Mouse (Mus musculus) adrenal gland, postnatal 10 days (tissue): Measurements from ENCODE around the gene Cachd1. TPM values are rescaled to one million over a fixed set of nuclear protein-coding genes. Genes with fewer than 3 reads are reported as not detected.
A peak's percentile ranks its signal among the peaks of the same experiment; 100 is the strongest.

ENCODE experiments used
- DNase-seq: peaks from one replicate; pipeline ENCODE4 v3.0.0; 2021; ENCODE audit warnings: mixed read lengths
- total RNA-seq, 2 experiments: library from RNA; stranded (reverse); gene quantifications; 2 replicates each; pipeline ENCODE4 v1.2.3; 2021

Gene Cachd1
- total RNA-seq, 2 experiments from 2014 or later: 6.8 to 8.9 TPM

DNA sequence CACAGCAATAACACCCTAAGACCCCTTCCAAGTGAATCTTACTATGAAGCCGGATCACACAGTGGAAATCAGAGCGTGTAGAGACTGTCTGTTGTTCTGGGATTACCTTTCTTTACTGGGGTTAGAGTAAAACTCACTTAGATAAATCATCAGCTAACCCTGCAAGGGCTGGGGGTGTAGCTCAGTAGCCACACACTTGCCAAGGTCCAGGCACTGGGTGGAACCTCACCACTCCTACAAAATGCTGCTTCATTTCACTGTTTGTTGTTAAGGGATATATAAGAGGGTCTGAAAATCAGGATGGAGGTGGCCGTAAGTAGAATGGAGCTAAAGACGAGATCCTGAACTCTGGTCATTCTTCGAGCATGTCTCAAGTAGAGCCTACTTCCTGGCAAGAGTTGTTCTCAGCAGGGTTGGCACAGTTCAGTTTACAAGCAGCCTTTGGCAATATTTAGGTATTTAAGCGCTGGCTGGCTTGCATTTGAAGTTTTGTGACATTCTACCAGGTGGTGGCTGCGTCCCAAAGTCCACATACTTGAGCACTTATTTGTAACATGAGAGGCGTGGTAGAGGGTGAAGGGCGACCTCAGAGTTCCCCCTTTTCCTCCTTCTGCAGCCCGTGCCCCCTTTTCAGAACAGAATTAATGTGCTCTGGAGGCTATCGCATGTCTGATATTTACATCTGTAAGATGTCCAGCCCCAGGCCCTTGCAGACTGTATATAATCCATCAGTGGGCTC, 146.5 kb downstream of the Cachd1 start:
- peak; percentile 9 for DNase-seq

DNA sequence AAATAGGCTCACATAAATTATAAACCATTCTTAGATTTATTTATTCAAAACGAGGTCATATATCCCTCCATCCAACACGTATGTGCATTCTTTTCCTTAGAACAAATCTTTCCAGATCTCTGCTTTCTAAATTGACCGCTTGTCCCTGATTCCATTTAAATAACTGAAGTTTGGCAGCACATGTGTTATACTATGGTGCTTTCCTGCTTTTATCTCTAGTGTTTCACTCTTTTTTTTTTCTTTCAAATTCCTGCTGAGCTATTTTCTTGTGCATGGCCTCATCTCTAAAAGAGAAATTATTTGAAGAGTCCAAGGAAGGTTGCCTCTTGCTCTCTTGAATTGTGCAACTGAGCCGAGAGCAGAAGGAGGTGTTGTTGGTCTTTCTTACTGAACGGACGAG, 147.1 kb downstream of the Cachd1 start:
- DNase-seq: no peak

GRCm38 (mm10) chr4:100924276-100924675, 147.8 kb downstream of the Cachd1 start:
- no peak for DNase-seq

GRCm38 (mm10) chr4:100925153-100925552, 148.7 kb downstream of the Cachd1 start:
- no peak for DNase-seq

- no peak for DNase-seq
These were observed 150.1 kb downstream of the Cachd1 start for GRCm38 (mm10) chr4:100926608-100927007.

- no peak for DNase-seq
These were observed 150.6 kb downstream of the Cachd1 start for GRCm38 (mm10) chr4:100927059-100927458.

DNA sequence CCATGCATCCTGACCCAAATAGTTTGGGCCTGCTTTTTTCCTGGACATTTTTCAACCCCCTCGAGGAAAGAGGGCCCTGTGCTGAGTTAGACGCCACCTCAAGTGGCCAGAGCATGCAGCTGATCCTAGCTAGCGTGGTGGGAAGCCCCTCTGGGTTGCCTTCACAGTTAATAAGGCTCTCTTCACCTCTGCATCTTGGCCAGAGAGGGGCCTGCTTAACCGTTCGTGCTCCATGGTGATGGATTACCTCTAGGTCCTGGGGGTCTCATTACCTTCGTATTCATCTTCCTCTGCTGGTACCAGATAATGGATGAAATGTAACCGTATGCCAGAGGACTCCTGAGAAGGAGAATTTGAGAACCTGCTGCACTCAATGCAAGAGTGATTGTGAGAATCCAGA, 167.2 kb downstream of the Cachd1 start:
- DNase-seq: no peak

DNA sequence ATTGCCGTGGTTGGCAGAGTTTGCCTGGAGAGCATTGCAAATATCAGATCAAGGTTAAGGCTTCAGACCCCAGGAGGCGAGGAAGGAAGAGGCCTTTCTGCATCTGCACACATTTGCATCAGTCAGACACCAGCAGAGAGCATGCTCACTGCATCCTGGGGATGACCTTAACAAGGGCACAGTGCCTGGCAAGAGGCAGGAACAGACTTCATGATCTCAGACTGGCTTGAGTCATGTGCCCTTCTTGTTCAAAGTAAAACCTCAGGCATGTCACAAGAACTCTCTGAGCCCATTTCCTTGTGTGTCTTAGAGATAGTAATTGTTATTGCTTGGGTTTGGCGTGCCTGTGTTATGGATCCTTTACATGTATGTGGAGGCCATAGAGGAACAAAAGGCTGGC, 167.8 kb downstream of the Cachd1 start:
- DNase-seq: peak; percentile 5

GRCm38 (mm10) chr4:100945171-100945899, 168.9 kb downstream of the Cachd1 start:
- DNase-seq: no peak

- no peak for DNase-seq
These were observed 172.3 kb downstream of the Cachd1 start for GRCm38 (mm10) chr4:100948494-100949425.

DNA sequence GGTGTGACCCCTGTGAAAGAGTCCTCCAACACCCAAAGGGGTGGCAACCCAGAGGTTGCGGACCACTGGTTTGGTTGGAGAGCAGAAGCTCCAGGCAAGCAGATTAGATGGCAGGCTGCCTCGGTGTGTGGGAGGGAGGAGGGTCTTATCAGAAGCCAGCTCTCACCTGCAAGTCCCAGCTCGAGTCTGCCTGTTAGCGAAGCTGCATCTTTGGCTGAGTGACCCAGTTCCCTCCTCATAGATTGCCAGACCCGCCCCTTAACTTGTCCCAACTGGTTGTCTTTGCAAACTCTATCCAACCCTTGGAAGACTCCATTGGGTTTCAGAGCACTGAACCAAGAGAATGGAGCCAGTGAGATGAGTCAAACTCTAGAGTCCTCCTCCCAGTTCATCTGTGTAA, 173.8 kb downstream of the Cachd1 start:
- DNase-seq: no peak

DNA sequence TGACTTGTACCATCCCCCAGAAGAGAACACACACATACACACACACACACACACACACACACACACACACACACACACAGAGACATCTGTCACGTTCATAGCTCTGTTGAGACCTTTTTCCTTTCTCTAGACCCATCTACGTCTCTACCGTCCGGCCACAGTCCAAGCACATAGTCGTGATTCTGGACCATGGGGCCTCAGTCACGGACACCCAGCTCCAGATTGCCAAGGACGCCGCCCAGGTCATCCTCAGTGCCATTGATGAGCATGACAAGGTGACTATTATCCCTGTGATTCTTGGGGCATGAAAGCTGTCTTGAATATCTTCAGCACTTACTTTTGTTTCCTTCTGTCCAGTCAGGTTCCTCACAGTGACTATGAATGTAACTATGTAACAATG, 175.4 kb downstream of the Cachd1 start:
- no peak for DNase-seq

GRCm38 (mm10) chr4:100963341-100963740, 186.9 kb downstream of the Cachd1 start:
- no peak for DNase-seq

- DNase-seq: no peak
These were observed 187.3 kb downstream of the Cachd1 start for GRCm38 (mm10) chr4:100963796-100964195.

- no peak for DNase-seq
These were observed 191.4 kb downstream of the Cachd1 start for GRCm38 (mm10) chr4:100967703-100968392.

DNA sequence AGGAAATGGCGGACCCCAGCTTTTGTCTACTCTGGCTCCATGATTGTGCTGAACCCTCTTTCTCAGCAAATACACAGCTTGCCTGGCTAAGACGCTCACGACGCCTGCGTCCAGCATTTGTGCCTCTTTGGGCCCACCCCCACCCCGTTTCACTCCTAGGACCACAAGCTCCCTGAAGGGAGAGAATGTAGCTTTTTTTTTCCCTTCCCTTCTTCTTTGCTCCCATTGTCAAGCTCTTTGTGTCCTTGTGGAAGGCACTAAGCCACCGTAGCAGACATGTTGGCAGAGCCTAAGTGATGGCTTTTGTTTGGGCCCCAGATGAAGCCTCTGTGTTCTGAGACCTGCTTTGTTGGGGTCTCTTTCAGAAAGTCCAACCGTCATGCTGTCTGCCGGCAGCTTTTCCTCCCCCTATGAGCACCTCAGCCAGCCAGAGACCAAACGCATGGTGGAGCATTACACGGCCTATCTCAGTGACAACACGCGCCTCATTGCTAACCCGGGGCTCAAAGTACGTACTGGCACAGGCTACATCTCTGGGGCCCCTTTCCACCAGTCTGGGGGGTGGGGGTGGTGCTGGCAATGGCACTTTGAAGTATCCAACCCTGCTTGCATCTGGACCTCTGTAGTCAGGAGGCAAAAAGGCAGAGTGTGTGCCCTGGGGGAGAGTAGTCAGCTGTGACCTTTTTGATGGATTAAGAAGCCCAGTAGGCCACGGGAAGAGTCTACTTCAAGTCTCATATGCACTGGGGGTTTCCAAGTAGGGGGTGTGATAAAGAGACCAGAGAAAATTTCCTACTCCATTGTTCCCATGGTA, 197.4 kb downstream of the Cachd1 start:
- DNase-seq: no peak

DNA sequence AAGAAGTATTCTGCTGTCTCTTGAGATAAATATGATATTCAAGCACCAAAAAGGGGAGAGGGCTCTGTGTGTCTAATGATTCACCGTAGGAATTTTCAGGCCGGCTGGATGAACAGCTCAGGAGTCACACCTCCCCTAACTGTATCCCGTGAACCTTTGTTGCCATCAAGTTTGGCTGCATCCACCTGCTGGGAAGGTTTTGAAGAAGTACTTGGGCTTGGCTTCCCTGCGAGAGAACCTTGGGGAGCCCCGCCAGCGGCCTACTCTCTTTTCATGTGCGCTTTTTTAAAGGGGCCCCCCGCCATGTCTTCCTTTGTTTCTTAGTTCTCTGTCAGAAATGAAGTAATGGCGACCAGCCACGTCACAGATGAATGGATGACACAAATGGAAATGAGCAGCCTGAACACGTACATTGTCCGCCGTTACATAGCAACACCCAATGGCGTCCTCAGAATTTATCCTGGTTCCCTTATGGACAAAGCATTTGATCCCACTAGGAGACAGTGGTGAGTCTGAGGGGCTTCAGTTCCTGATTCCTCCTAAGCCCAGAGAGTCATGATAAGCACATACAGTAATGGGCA, 198.1 kb downstream of the Cachd1 start:
- no peak for DNase-seq

DNA sequence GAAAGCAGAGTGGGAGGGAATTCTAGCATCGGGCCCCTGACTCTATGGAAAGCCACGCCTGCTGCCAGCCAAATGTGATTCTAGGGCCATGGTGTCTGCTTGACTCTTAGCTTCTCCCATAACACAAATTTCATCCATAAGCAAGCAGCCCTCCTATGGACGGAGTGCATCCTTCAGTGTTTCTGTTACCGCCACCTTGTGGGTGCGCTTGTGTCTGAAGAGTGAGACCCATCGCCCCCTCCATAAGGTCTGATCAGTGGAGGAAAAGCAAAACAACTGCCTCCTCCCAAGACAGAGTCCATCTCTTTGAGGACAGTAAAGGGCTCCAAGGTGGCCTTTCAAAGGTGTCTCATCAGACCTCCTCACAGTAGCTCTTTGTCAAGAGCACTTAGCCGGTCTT, 201.0 kb downstream of the Cachd1 start:
- no peak for DNase-seq

DNA sequence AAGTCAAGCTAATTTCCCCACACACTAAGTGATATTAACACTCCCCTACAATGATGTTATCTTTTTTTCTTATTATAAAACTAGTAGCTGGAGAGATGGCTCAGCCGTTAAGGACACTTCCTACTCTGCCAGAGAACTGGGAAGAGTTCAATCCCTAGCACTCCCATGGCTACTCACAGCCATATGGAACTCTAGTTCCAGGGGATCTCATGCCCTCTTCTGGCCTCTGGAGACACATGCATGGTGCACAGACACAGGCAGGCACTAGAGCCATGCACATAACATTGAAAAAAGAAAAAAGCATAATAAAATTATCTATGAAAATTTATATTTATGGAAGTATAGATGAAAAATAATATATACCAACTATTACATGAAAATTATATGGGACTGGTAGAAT, 210.7 kb downstream of the Cachd1 start:
- no peak for DNase-seq

DNA sequence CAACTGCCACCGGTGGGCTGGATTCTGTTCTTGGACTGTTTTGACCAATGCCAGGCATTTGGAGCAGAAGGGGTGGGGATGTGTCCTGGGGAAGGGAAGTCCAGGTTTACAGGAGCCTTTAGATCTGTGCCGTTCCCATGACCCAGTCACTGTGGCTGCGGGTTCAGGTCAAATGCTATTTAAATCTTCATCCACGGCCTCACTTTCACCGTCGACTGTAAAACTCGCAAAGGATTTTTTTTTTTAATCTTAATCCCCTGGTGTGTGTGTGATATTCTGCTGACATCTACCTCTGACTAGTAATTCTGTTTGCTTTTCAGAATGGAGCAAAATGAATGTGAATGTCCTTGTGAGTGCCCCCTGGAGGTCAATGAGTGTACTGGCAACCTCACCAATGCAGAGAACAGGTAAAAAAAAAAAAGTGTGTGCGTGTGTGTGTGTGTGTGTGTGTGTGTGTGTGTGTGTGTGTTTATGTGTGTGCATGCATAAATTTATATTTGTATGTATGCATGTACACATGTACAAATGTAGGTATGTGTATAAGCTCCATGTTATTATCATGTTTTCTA, 211.8 kb downstream of the Cachd1 start:
- DNase-seq: peak; percentile 29
